Mouse (Mus musculus): Measurements from ENCODE around the gene Olfr959. TPM values are rescaled to one million over a fixed set of nuclear protein-coding genes. Genes with fewer than 3 reads are reported as not detected.

The Olfr959 gene
- 0.05 and 0.07 TPM in 2 replicates for polyA plus RNA-seq (2012; rRNA removed)

DNA sequence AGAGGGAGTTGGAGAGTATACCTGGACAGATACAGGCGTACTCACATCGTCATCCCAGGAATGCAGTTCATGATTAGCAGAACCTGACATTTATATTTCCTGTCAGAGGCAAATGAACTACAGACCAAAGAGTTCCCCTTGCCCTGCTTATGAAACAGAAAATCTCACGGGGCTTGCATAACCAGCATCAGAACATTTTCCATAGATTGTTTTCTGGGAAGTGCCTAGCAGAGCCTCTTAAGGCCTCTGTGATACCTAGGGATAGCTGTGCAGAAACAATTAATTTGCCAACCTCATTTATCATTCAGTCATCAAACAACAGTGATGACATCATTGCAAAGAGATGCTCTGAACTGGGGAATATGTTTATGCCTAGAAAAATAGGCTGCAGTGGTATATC, at the start of gene Olfr959:
TSS of gene Olfr959 (minus strand) at position 101 of the 400 bp plus-strand sequence.

DNA sequence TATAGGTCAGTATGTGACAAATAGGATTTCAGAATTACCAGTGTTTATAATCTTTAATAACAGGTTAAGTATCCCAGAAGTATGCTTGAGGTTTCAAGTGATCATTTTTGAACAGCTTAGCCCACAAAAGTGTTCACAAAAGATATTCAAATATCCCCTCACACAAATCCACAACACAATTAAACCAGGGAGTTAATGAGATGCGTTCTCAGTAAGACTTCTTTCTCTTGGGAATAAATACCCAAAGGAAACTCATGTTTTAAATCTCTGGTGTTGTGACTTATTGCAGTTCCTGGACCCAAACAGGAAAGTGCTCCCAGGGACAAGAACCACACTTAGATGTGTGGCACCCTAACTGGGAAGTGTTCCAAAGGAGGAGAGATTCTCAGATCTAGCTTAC, 45.7 kb upstream of the Olfr959 start, which contains the start of gene Olfr960:
TSS of gene Olfr960 (plus strand) at position 301 of the 400 bp plus-strand sequence.

DNA sequence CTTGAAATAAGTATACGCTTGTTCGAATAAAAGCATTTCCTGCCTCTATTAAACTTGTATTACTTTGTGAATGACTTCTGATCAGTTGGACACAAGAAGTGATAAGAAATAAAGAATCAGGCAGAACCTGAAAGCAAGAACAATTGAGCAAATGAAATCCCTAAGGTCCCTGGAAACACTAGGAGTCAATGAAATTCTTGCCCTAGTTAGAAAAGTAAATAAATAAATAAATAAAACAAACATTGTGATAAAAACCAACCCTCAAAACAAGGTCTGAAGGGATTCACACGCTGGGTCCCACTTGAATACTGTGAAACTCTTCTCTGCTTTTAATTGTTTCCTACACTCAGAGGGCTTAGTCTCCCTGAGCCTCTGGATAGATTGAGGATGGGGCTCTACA, 35.0 kb upstream of the Olfr959 start, which contains the start of gene Olfr148:
TSS of gene Olfr148 (plus strand) at position 301 of the 400 bp plus-strand sequence.

GRCm38 (mm10) chr9:39603999-39604453, 28.7 kb upstream of the Olfr959 start, which contains the start of gene AW551984:
AW551984 (minus strand) TSS chr9:39604403.

DNA sequence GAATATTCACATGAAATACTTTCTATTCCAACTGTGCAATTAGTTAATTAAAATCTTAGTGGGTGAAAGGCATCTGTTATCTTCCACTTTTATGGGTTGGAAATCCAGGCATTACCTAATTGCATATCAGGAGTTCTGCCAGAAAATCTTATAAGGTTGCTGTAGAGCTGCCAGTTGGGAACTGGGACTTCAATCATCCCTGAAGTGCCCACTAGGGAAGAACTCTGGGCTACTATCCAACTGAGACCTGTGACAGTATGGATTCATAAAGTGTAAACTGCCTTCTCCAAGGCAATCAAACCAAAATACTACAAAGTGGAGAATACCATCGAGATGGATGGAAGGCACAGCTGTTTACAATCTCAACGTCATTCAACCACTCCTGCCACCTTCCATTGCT, 21.4 kb downstream of the Olfr959 start, which contains the start of gene Olfr958:
TSS of gene Olfr958 (minus strand) at position 109 of the 400 bp plus-strand sequence.

Other genes starting within 250 kb of the Olfr959 start
- not detected in 2 replicates for gene Olfr948, start 249.5 kb downstream of the Olfr959 start, polyA plus RNA-seq (2012; rRNA removed)
- not detected in 2 replicates for gene Olfr951, start 188.2 kb downstream of the Olfr959 start, polyA plus RNA-seq (2012; rRNA removed)
- gene Olfr952, start 148.4 kb downstream of the Olfr959 start, polyA plus RNA-seq (2012; rRNA removed): not detected in 2 replicates
- not detected in 2 replicates for gene Olfr954, start 118.9 kb downstream of the Olfr959 start, polyA plus RNA-seq (2012; rRNA removed)
- not detected in 2 replicates for gene Olfr955, start 103.6 kb downstream of the Olfr959 start, polyA plus RNA-seq (2012; rRNA removed)
- gene Olfr44, start 81.6 kb downstream of the Olfr959 start, polyA plus RNA-seq (2012; rRNA removed): not detected in 2 replicates
- not detected in 2 replicates for gene Olfr957, start 59.8 kb downstream of the Olfr959 start, polyA plus RNA-seq (2012; rRNA removed)
- gene Olfr958, start 21.5 kb downstream of the Olfr959 start, polyA plus RNA-seq (2012; rRNA removed): not detected in 2 replicates
- 113 and 134 TPM in 2 replicates for gene AW551984, start 28.8 kb upstream of the Olfr959 start, polyA plus RNA-seq (2012; rRNA removed)
- not detected in 2 replicates for gene Olfr148, start 35.1 kb upstream of the Olfr959 start, polyA plus RNA-seq (2012; rRNA removed)
- gene Olfr960, start 45.8 kb upstream of the Olfr959 start, polyA plus RNA-seq (2012; rRNA removed): not detected in 2 replicates
- not detected in 2 replicates for gene Olfr961, start 69.5 kb upstream of the Olfr959 start, polyA plus RNA-seq (2012; rRNA removed)
- gene Olfr963, start 91.6 kb upstream of the Olfr959 start, polyA plus RNA-seq (2012; rRNA removed): not detected in 2 replicates
- not detected in 2 replicates for gene Olfr149, start 131.5 kb upstream of the Olfr959 start, polyA plus RNA-seq (2012; rRNA removed)
- gene Olfr965, start 135.8 kb upstream of the Olfr959 start, polyA plus RNA-seq (2012; rRNA removed): not detected in 2 replicates
- gene Olfr150, start 155.4 kb upstream of the Olfr959 start, polyA plus RNA-seq (2012; rRNA removed): not detected in 2 replicates
- not detected in 2 replicates for gene Olfr967, start 170.7 kb upstream of the Olfr959 start, polyA plus RNA-seq (2012; rRNA removed)
- gene Olfr968, start 207.7 kb upstream of the Olfr959 start, polyA plus RNA-seq (2012; rRNA removed): not detected in 2 replicates
- gene Olfr969, start 215.4 kb upstream of the Olfr959 start, polyA plus RNA-seq (2012; rRNA removed): not detected in 2 replicates
- not detected in 2 replicates for gene Olfr970, start 233.3 kb upstream of the Olfr959 start, polyA plus RNA-seq (2012; rRNA removed)

Measured in central nervous system, embryonic 18 days (tissue).